Mouse (Mus musculus) ES-E14 (cell line): ENCODE measurements at regions not wholly inside any gene's neighbourhood (a gene's known extent, or its start where the extent isn't known, plus 50 kb on each side); places are given as distances from the start of the nearest gene placed in this dataset.
"Not testable (repeated sequence)": the region's sequence is repeated elsewhere in the genome, so short reads cannot be mapped to it uniquely, and the experiment has no call there.

Source experiments
- DNase-seq: peaks from one replicate; pipeline ENCODE4 v3.0.0-alpha.2; 2013; ENCODE audit warnings: low read depth, low spot score
- H3K27ac ChIP-seq: 2 replicates; pipeline ENCODE4 v1.5.1; 2012; ENCODE audit warnings: low read depth, mild to moderate bottlenecking, low read length, moderate library complexity, mixed read lengths; ENCODE audit not compliant: poor library complexity, insufficient read depth, severe bottlenecking
- H3K36me3 ChIP-seq: 2 replicates; pipeline ENCODE4 v1.6.1; 2012; ENCODE audit warnings: mild to moderate bottlenecking, low read length, moderate library complexity, mixed read lengths; ENCODE audit not compliant: control insufficient read depth, poor library complexity, insufficient read depth, severe bottlenecking
- H3K4me1 ChIP-seq, 2 experiments: fragments of 150-350 bp in 1 of 2; sonication (generic) in 1 of 2; 2 replicates each; pipeline ENCODE4 v1.6.1; 2012; ENCODE audit warnings: low read length in 2 of 2, mild to moderate bottlenecking in 1 of 2, mixed read lengths in 1 of 2; ENCODE audit not compliant: control insufficient read depth in 2 of 2, insufficient read depth in 2 of 2, poor library complexity in 1 of 2
- H3K4me3 ChIP-seq, 2 experiments: fragments of 150-350 bp in 1 of 2; sonication (generic) in 1 of 2; 2 replicates each; pipeline ENCODE4 v1.5.1; 2012; ENCODE audit warnings: low read length in 2 of 2, low read depth in 1 of 2, mild to moderate bottlenecking in 1 of 2, mixed read lengths in 1 of 2; ENCODE audit not compliant: insufficient read depth in 1 of 2, poor library complexity in 1 of 2, severe bottlenecking in 1 of 2
- H3K9ac ChIP-seq: 2 replicates; pipeline ENCODE4 v1.6.1; 2012; ENCODE audit warnings: low read depth, mild to moderate bottlenecking, low read length, mixed read lengths; ENCODE audit not compliant: poor library complexity, insufficient read depth, severe bottlenecking
- H3K9me3 ChIP-seq: fragments of 150-350 bp; sonication (generic); 2 replicates; pipeline ENCODE4 v1.6.1; 2012; ENCODE audit warnings: low read depth, mild to moderate bottlenecking, low read length; ENCODE audit not compliant: control insufficient read depth, insufficient read depth
- CHD2 ChIP-seq: IDR thresholded peaks from 2 replicates; pipeline ENCODE4 v1.6.1; 2014; ENCODE audit warnings: mild to moderate bottlenecking, low read depth, low read length, inconsistent platforms
- HCFC1 ChIP-seq: IDR thresholded peaks from 2 replicates; pipeline ENCODE4 v1.6.1; 2012; ENCODE audit warnings: low read length, inconsistent platforms, borderline replicate concordance; ENCODE audit not compliant: insufficient read depth
- MAFK ChIP-seq: IDR thresholded peaks from 2 replicates; pipeline ENCODE4 v1.6.1; 2014; ENCODE audit warnings: mild to moderate bottlenecking, low read depth, low read length, inconsistent platforms; ENCODE audit not compliant: insufficient read depth
- ZC3H11A ChIP-seq: IDR thresholded peaks from 2 replicates; pipeline ENCODE4 v1.6.1; 2012; ENCODE audit warnings: low read depth, mild to moderate bottlenecking, inconsistent platforms, low read length, borderline replicate concordance
- ZNF384 ChIP-seq: IDR thresholded peaks from 2 replicates; pipeline ENCODE4 v1.6.1; 2012; ENCODE audit warnings: low read depth, low read length, inconsistent platforms
- in situ Hi-C, 2 experiments: fragments of 600-800 bp; cut with MboI; formaldehyde crosslinking; loops; one replicate each; pipeline ENCODE4 v1.15.1; 2025; ENCODE audit warnings: low sequenced_read_pairs in 2 of 2, inconsistent platforms in 1 of 2; ENCODE audit not compliant: unreplicated experiment in 2 of 2

DNA sequence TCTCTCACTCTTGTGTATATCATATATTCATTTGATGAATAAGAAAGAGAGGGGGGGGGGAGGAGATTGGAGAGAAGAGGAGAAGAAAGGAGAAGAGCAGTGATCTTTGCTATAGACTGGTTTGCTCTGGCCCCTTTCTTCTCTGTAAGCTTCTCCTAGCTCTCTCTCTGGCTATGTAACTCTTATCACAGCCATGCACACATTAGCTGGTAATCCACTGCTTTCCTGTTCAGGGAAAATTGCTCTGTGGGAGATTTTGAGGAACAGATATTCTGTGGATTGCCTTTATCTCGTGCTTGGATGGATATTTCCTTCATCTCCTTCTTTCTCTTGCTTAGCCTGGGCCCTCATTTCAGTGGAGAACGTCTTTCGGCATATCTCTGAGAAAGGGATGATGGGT, 131.4 kb upstream of the Fam3c start:
- TF ChIP-seq MAFK (no peak), ZNF384 (no peak), CHD2 (no peak), ZC3H11A (no peak), HCFC1 (no peak)
- Histone ChIP-seq H3K4me1 (no peaks in the 10 kb centered on the region; a peak in 1 of 4 replicates), H3K9ac (no peak overlapping the region), H3K9me3 (no peaks in the 10 kb centered on the region), H3K36me3 (no peaks in the 10 kb centered on the region), H3K4me3 (no peak overlapping the region), H3K27ac (no peak overlapping the region)
- no peak for DNase-seq
- in situ Hi-C loops = loop anchor here in 1 of 2 experiments (25.0 kb wide), 1 partner anchor 375 kb away; no protein-coding TSS in a partner anchor

DNA sequence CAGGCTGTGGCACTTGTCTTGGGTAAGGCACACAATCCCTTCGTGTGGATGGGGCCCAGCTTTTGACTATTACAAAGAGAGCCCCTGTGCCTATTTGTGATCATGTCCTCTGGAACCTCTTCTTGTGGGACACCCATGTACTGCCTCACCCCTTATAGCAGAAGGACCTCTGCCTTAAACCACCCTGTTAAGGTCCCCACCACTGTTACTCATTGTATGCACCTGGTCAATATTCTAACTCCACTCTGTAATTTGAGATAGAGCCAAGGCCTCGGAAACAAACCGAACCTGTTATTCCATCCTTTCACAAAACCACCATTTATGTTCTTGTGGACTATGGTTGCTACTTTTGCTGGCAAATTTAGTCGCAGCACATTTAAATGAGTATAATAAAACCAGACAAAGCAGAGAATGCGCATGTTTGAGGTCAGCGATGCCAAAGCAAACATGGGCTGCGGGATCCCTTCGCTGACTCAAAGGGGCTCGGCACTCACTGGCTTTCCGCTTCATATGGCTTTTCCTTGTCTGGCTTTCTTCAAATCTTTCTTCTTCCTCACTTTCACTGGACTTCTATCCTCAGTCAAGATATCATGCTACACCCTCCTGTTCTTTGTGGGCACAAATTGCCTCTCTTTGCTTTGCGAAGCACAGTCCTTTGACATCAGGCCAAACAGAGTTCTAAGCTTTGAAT, 129.9 kb upstream of the Fam3c start:
- no peaks in the 10 kb centered on the region for H3K9me3 ChIP-seq
- in situ Hi-C loops = loop anchor here in 1 of 2 experiments (25.0 kb wide), 1 partner anchor 374 kb away; no protein-coding TSS in a partner anchor
- no peak overlapping the region for H3K9ac ChIP-seq
- H3K4me3 ChIP-seq = no peak overlapping the region
- no peak overlapping the region for H3K27ac ChIP-seq
- no peaks in the 10 kb centered on the region for H3K36me3 ChIP-seq
- TF ChIP-seq CHD2 (no peak), HCFC1 (no peak), MAFK (no peak), ZC3H11A (no peak), ZNF384 (no peak)
- no peak for DNase-seq
- H3K4me1 ChIP-seq = no peaks in the 10 kb centered on the region; a peak in 1 of 4 replicates

DNA sequence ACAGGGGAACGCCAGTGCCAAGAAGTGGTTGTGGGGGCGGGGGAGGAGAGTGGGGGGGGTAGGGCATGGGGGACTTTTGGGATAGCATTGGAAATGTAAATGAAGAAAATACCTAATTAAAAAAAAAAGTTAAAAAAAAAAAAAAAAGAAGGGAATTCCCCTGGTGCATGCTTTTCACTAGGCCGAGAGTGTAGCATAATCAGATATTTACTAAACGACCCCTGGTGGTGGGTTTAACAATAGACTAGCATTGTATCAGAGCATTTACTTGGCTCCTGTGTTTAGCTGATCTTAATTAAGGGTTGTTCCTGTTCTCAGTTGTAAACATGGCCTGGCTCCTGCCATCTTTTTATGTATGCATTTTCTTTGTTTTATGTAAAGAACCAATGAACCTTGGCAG, 126.2 kb upstream of the Fam3c start:
- in situ Hi-C loops = loop anchor here in 1 of 2 experiments (25.0 kb wide), 1 partner anchor 370 kb away; no protein-coding TSS in a partner anchor
- H3K4me3 ChIP-seq, H3K27ac ChIP-seq, H3K36me3 ChIP-seq, H3K9me3 ChIP-seq, DNase-seq, H3K4me1 ChIP-seq, H3K9ac ChIP-seq: not testable (repeated sequence)
- peak; percentile 87 for TF ChIP-seq ZNF384

DNA sequence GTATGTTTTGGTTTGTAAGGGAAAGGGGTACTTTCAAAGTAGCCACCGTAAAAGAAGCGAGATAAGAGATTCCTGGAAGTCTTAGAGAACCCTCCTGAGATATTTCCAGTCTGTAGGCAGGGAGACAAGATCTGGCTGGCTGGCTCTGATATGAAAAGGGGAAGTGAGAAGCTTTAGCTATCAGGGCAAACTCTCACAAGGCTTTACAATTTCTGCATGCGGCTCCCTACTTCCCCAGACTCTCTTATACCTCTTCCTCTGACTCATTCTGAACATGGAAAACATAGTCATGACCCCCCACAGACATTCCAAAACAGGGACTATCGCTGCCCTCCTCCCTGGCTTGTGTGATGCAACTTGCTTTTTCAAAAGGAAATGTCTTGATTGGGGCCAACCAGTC, 118.6 kb upstream of the Fam3c start:
- H3K4me3 ChIP-seq = no peak overlapping the region
- no peak for DNase-seq
- TF ChIP-seq HCFC1 (no peak), ZNF384 (no peak), ZC3H11A (no peak), CHD2 (no peak), MAFK (no peak)
- no peaks in the 10 kb centered on the region for H3K36me3 ChIP-seq
- H3K4me1 ChIP-seq = no peaks in the 10 kb centered on the region
- H3K27ac ChIP-seq = no peak overlapping the region
- in situ Hi-C loops = loop anchor here in 1 of 2 experiments (25.0 kb wide), 1 partner anchor 362 kb away; no protein-coding TSS in a partner anchor
- no peak overlapping the region for H3K9ac ChIP-seq
- no peaks in the 10 kb centered on the region for H3K9me3 ChIP-seq

DNA sequence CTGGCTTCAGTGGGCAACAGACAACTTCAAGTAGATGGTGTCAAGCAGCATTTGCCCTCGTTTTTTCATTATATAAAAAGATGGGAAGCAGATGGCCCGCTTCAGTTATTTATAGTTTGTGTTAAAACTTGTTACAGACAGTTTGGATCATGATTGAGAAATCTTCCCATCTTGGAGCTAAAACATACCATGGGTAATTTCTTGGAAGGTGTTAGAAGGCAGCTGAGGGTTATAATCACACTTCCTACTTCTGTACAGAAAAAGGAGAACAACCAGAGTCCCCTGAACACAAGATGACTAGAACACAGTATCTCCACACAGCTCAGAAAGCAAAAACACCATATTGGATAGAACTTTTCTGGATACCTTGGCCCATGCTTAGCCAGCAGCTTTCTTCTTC, 118.0 kb upstream of the Fam3c start:
- Histone ChIP-seq H3K4me1 (no peaks in the 10 kb centered on the region), H3K9me3 (no peaks in the 10 kb centered on the region), H3K27ac (no peak overlapping the region), H3K9ac (no peak overlapping the region), H3K36me3 (no peaks in the 10 kb centered on the region), H3K4me3 (no peak overlapping the region)
- in situ Hi-C loops = no loop called here
- TF ChIP-seq ZNF384 = no peak
- no peak for TF ChIP-seq ZC3H11A
- no peak for TF ChIP-seq HCFC1
- no peak for TF ChIP-seq CHD2
- no peak for TF ChIP-seq MAFK
- no peak for DNase-seq

DNA sequence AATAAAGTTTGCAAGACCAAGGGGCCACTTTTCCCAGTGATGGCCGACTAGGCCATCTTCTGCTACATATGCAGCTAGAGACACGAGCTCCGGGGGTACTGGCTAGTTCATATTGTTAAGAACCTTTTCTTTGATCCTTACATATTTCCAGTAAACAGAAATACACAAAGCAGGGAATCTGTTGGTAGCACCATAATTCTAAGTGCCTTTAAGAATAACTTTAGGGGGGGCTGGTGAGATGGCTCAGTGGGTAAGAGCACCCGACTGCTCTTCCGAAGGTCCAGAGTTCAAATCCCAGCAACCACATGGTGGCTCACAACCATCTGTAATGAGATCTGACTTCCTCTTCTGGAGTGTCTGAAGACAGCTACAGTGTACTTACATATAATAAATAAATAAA, 116.4 kb upstream of the Fam3c start:
- H3K36me3 ChIP-seq, H3K9me3 ChIP-seq, DNase-seq, in situ Hi-C loops, H3K4me1 ChIP-seq, H3K9ac ChIP-seq, H3K27ac ChIP-seq, H3K4me3 ChIP-seq: not testable (repeated sequence)
